11 mouse cellular contexts compared by ENCODE assay signal in genomic region chr11:117296500-117297189, GRCm38 (mm10).
DNase-seq lines count a peak whose midpoint lies in the region; ATAC-seq and TF ChIP-seq lines count a peak whose summit lies in the region.
"Had no signal": no experiment of that assay in that cellular context is flagged by ENCODE, and none has a peak within 500 bp of the region (broad histone marks: within the 10 kb centered on the region; RNA-seq: fewer than 3 reads in every experiment).

No protein-coding gene starts in this region.

- no peak for TF ChIP-seq EP300 in liver, postnatal 0 days (IDR thresholded peaks at IDR 0.05; ENCODE audit: low read depth)

- H3K9ac ChIP-seq in liver, adult 2 months (ENCODE audit: low read depth, low read length) = peak overlapping the region; percentile 30; the same call in 1 of the 2 replicates
- no peak overlapping the region for H3K9ac ChIP-seq in liver, postnatal 0 days (replicated peaks)
- no peak overlapping the region for H3K9ac ChIP-seq in forebrain, postnatal 0 days
- H3K9ac ChIP-seq in limb, embryonic 15.5 days = no peak overlapping the region

- TF ChIP-seq POLR2A in liver, adult 2 months (IDR thresholded peaks at IDR 0.05; ENCODE audit: extremely low read depth, insufficient read depth, low read length) = no peak

- WGBS in liver, adult 2 months = 57% methylated on average over 14 of the region's 14 CpGs
- WGBS in liver, postnatal 0 days (ENCODE audit: insufficient replicate concordance) = 77% methylated on average over 13 of the region's 14 CpGs
- 58% methylated on average over 14 of the region's 14 CpGs for WGBS in forebrain, postnatal 0 days
- WGBS in limb, embryonic 15.5 days = 68% methylated on average over 14 of the region's 14 CpGs

- DNase-seq in liver, adult 2 months (ENCODE audit: extremely low read depth, low read depth, low spot score) = no peak
- DNase-seq in liver, postnatal 0 days = no peak
- DNase-seq in brain, adult 2 months (ENCODE audit: low read depth, low spot score) = peak; percentile 77
- peak; percentile 8 for DNase-seq in forebrain, postnatal 0 days
- DNase-seq in yolk sac, embryonic 10.5 days (ENCODE audit: low spot score) = no peak
- no peak for DNase-seq in spleen, adult 18-20 months
- no peak for DNase-seq in heart, postnatal 36 days
- DNase-seq: kidney, adult 11 months; lung, postnatal 10 days had no signal

- H3K4me3 ChIP-seq in liver, adult 2 months (ENCODE audit: insufficient read depth, low read depth, low read length) = no peak overlapping the region
- no peak overlapping the region for H3K4me3 ChIP-seq in liver, postnatal 0 days (ENCODE audit: low read depth, low read length)
- no peak overlapping the region for H3K4me3 ChIP-seq in forebrain, postnatal 0 days (ENCODE audit: low read depth, low read length)
- H3K4me3 ChIP-seq in limb, embryonic 15.5 days = no peak overlapping the region

- H3K4me2 ChIP-seq in liver, postnatal 0 days (ENCODE audit: low read depth, low read length) = no peak overlapping the region
- no peak overlapping the region for H3K4me2 ChIP-seq in forebrain, postnatal 0 days (ENCODE audit: low read depth)
- no peak overlapping the region for H3K4me2 ChIP-seq in limb, embryonic 15.5 days

- no peak for ATAC-seq in liver, postnatal 0 days
- ATAC-seq in forebrain, postnatal 0 days = peak; percentile 73
- peak; percentile 78 for ATAC-seq in limb, embryonic 15.5 days (ENCODE audit: insufficient number of reproducible peaks, low FRiP score, low TSS enrichment, low read depth)
- ATAC-seq: Patski had no signal

- H3K9me3 ChIP-seq in liver, postnatal 0 days (ENCODE audit: low read length) = no peaks in the 10 kb centered on the region
- no peaks in the 10 kb centered on the region for H3K9me3 ChIP-seq in forebrain, postnatal 0 days (ENCODE audit: low read length)
- H3K9me3 ChIP-seq in limb, embryonic 15.5 days = no peaks in the 10 kb centered on the region

- H3K27ac ChIP-seq in liver, adult 2 months (replicated peaks; ENCODE audit: insufficient read depth, low read depth, low read length) = peak overlapping the region; percentile 31; the same call in 1 of the 2 replicates
- no peak overlapping the region for H3K27ac ChIP-seq in liver, postnatal 0 days (ENCODE audit: low read depth)
- peak overlapping the region; percentile 15; the same call in 1 of the 2 replicates for H3K27ac ChIP-seq in forebrain, postnatal 0 days (ENCODE audit: low read depth, low read length)
- H3K27ac ChIP-seq in limb, embryonic 15.5 days = peak overlapping the region; percentile 79

- H3K36me3 ChIP-seq in liver, adult 2 months (ENCODE audit: control insufficient read depth, insufficient read depth, low read length) = no peaks in the 10 kb centered on the region
- H3K36me3 ChIP-seq in liver, postnatal 0 days (replicated peaks; ENCODE audit: insufficient read depth, low read length) = peaks cover 8% of the 10 kb centered on the region; the same call in 1 of the 2 replicates
- no peaks in the 10 kb centered on the region for H3K36me3 ChIP-seq in forebrain, postnatal 0 days (ENCODE audit: insufficient read depth)
- H3K36me3 ChIP-seq in limb, embryonic 15.5 days = peaks cover 21% of the 10 kb centered on the region

- intact Hi-C loops in heart, postnatal 36 days (cut with DNase I) = no loop called here

- H3K4me1 ChIP-seq in liver, adult 2 months (ENCODE audit: control insufficient read depth, insufficient read depth, low read length) = peaks cover 21% of the 10 kb centered on the region
- H3K4me1 ChIP-seq in liver, postnatal 0 days (ENCODE audit: insufficient read depth) = no peaks in the 10 kb centered on the region
- H3K4me1 ChIP-seq in forebrain, postnatal 0 days (ENCODE audit: insufficient read depth) = peaks cover 2% of the 10 kb centered on the region; the same call in 1 of the 2 replicates
- H3K4me1 ChIP-seq in limb, embryonic 15.5 days = peaks cover 34% of the 10 kb centered on the region

- no peak for TF ChIP-seq CTCF in liver, adult 2 months (IDR thresholded peaks at IDR 0.05; ENCODE audit: low read depth, low read length)
- no peak for TF ChIP-seq CTCF in liver, postnatal 0 days (IDR thresholded peaks at IDR 0.05; ENCODE audit: low read depth)
- TF ChIP-seq CTCF in forebrain, postnatal 0 days (IDR thresholded peaks at IDR 0.05; ENCODE audit: low read depth) = no peak

- no peaks in the 10 kb centered on the region for H3K27me3 ChIP-seq in liver, adult 2 months (ENCODE audit: control insufficient read depth, insufficient read depth, low read length)
- no peaks in the 10 kb centered on the region for H3K27me3 ChIP-seq in liver, postnatal 0 days (ENCODE audit: insufficient read depth, low read length)
- H3K27me3 ChIP-seq in forebrain, postnatal 0 days (ENCODE audit: insufficient read depth, low read length) = no peaks in the 10 kb centered on the region
- no peaks in the 10 kb centered on the region for H3K27me3 ChIP-seq in limb, embryonic 15.5 days
- H3K27me3 ChIP-seq: Patski had no signal

- H3K79me2 ChIP-seq in liver, adult 2 months (ENCODE audit: control insufficient read depth, insufficient read depth, low read length) = peaks cover 65% of the 10 kb centered on the region

Comparison
In these comparisons a context has a peak if more than half of its experiments do, and no peak if none do; other contexts are left out.
1. DNase-seq: peak in brain, adult 2 months (single experiment) and forebrain, postnatal 0 days (single experiment); none in liver, adult 2 months (single experiment), liver, postnatal 0 days (single experiment), yolk sac, embryonic 10.5 days (single experiment), spleen, adult 18-20 months (0 of 2) and heart, postnatal 36 days (0 of 2).